Mouse (Mus musculus) bone marrow macrophage, adult 2 months (primary cell): ENCODE measurements around the gene B4galnt1.

Experiments used
- CTCF ChIP-seq: IDR thresholded peaks from 2 replicates; pipeline ENCODE4 v1.5.1; 2012; ENCODE audit warnings: low read depth, mild to moderate bottlenecking, low read length, moderate library complexity
- POLR2A ChIP-seq: IDR thresholded peaks from 2 replicates; pipeline ENCODE4 v1.6.1; 2012; ENCODE audit warnings: mild to moderate bottlenecking, low read depth, low read length, borderline replicate concordance

DNA sequence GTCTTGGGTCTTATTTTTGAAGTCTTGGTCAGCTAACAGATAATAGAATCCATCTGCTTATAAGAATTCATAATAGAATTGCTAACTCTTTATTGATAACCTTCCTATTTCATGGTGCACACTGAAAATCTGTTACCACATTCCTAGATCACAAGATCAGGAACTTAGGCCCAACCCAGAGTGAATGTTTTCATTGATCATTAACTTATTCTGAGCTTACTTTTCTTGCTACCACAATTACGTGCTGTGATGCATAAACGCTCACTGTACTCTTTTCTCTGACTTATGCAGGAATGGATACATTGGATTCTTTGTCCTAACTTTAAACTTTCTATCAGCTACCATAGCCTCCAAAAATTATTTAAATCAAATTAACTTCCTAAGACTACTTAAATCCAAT, 10.8 kb upstream of the B4galnt1 start:
- no peak for TF ChIP-seq CTCF
- TF ChIP-seq POLR2A, result no peak
